Mouse (Mus musculus) kidney, postnatal 0 days (tissue): ENCODE data around the gene C130050O18Rik. TPM values are rescaled to one million over a fixed set of nuclear protein-coding genes. Genes with fewer than 3 reads are reported as not detected.

Experiments used
- ATAC-seq: fragments of 200-750 bp; cut with Nextera tagmentation; replicated peaks from 2 replicates; pipeline ENCODE4 v1.8.0; 2017; ENCODE audit warnings: low read depth, moderate number of reproducible peaks, moderate TSS enrichment, moderate library complexity; ENCODE audit not compliant: low FRiP score
- DNase-seq: peaks from one replicate; pipeline ENCODE4 v3.0.0-alpha.2; 2016; ENCODE audit warnings: low spot score
- H3K27ac ChIP-seq: fragments of 300-500 bp; sonication (generic); 2 replicates; pipeline ENCODE4 v1.5.1; 2014; ENCODE audit warnings: mild to moderate bottlenecking
- H3K27me3 ChIP-seq: fragments of 300-500 bp; sonication (generic); 2 replicates; pipeline ENCODE4 v1.6.1; 2014; ENCODE audit warnings: low read length, mixed read lengths; ENCODE audit not compliant: insufficient read depth
- H3K36me3 ChIP-seq: fragments of 300-500 bp; sonication (generic); 2 replicates; pipeline ENCODE4 v1.6.1; 2014; ENCODE audit warnings: low read length, mixed read lengths; ENCODE audit not compliant: insufficient read depth
- H3K4me1 ChIP-seq: fragments of 300-500 bp; sonication (generic); replicated peaks from 2 replicates; pipeline ENCODE4 v1.6.1; 2014; ENCODE audit warnings: antibody characterized with exemption, low read length, mixed read lengths; ENCODE audit not compliant: insufficient read depth
- H3K4me2 ChIP-seq: fragments of 300-500 bp; sonication (generic); 2 replicates; pipeline ENCODE4 v1.6.1; 2014; ENCODE audit warnings: mild to moderate bottlenecking, low read length, moderate library complexity, mixed read lengths
- H3K4me3 ChIP-seq: fragments of 300-500 bp; sonication (generic); replicated peaks from 2 replicates; pipeline ENCODE4 v1.5.1; 2014; ENCODE audit warnings: low read depth, low read length
- H3K9ac ChIP-seq: fragments of 300-500 bp; sonication (generic); 2 replicates; pipeline ENCODE4 v1.6.1; 2014; ENCODE audit warnings: low read depth, low read length
- H3K9me3 ChIP-seq: fragments of 300-500 bp; sonication (generic); replicated peaks from 2 replicates; pipeline ENCODE4 v1.6.1; 2016; ENCODE audit warnings: low read length, inconsistent platforms, mixed read lengths
- CTCF ChIP-seq: IDR thresholded peaks from 2 replicates; pipeline ENCODE4 v1.5.1; 2016; ENCODE audit warnings: antibody characterized with exemption, low read depth, mild to moderate bottlenecking, moderate library complexity
- WGBS: fragments of 180-500 bp; shearing (Covaris S2); extraction: QIAGEN DNeasy Blood & Tissue Kit; methylation state at CpG from one replicate; pipeline ENCODE4 v1.1.7; 2014; 5-methylcytosine and 5-hydroxymethylcytosine counted together
- polyA plus RNA-seq: library from polyadenylated mRNA; unstranded; fragments of >200 nt; fragmentation: Nextera tagmentation; extraction: Ambion mirVana; gene quantifications from 2 replicates; pipeline ENCODE4 v1.2.1, GENCODE M21; 2015

Gene C130050O18Rik
- polyA plus RNA-seq, 1 experiment from 2014 or later = 1.2 TPM

DNA sequence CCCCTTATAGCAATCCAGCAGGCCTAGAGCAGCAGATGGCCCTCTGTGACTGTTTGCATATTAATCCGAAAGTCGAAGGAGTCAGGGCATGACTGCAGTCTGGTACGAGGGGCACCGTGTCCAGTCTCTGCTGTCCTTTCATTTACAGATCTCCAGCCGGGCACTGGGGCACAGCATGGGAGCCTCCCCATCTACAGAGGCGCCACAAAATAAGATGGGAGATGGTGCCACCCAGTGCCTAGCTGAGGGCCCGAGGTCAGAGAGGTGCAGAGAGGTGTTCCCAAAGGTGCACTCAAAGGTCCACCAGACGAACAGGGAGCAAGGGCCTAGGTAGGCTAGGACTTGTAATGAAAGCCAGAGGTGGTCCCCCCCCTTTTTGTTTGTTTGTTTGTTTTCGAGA is 21.8 kb upstream of the C130050O18Rik start:
- ATAC-seq = no peak
- WGBS = 73% methylated on average over 9 of the region's 9 CpGs
- H3K36me3 ChIP-seq = no peaks in the 10 kb centered on the region
- no peaks in the 10 kb centered on the region for H3K9me3 ChIP-seq
- H3K27ac ChIP-seq = peak overlapping the region; percentile 72
- no peak overlapping the region for H3K4me2 ChIP-seq
- no peaks in the 10 kb centered on the region for H3K27me3 ChIP-seq
- peaks cover 58% of the 10 kb centered on the region for H3K4me1 ChIP-seq
- H3K4me3 ChIP-seq = no peak overlapping the region
- H3K9ac ChIP-seq = no peak overlapping the region
- no peak for TF ChIP-seq CTCF
- no peak for DNase-seq

DNA sequence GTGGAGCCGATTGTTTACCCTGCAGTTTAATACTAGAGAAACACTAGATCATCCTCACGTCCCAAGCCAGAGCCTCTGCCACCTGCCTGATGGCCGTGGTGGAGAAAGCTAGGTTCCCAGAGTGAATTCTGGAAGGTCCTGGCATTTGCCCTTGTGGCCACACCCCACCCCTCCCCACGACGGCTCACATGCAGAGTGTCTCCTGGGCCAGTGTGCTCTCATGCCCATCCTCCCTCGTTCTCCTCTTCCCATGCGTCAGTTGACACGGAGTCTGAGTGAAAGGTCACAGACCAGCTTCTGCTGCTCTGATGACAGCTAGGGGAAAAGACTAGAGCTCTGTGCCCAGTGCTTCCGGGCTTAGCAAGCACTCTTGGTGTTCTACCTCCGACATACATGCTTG is 20.5 kb upstream of the C130050O18Rik start:
- DNase-seq (peak; percentile 90), ATAC-seq (peak; percentile 63)
- Histone ChIP-seq H3K4me1 (peaks cover 58% of the 10 kb centered on the region), H3K27ac (peak overlapping the region; percentile 55; the same call in 1 of the 2 replicates), H3K27me3 (no peaks in the 10 kb centered on the region), H3K4me2 (0 out of 2 replicates have a peak overlapping the region, but pooled peaks have one; percentile 26), H3K9ac (0 out of 2 replicates have a peak overlapping the region, but pooled peaks have one; percentile 19), H3K9me3 (no peaks in the 10 kb centered on the region), H3K36me3 (no peaks in the 10 kb centered on the region), H3K4me3 (no peak overlapping the region)
- no peak for TF ChIP-seq CTCF
- 25% methylated on average over 10 of the region's 10 CpGs for WGBS

DNA sequence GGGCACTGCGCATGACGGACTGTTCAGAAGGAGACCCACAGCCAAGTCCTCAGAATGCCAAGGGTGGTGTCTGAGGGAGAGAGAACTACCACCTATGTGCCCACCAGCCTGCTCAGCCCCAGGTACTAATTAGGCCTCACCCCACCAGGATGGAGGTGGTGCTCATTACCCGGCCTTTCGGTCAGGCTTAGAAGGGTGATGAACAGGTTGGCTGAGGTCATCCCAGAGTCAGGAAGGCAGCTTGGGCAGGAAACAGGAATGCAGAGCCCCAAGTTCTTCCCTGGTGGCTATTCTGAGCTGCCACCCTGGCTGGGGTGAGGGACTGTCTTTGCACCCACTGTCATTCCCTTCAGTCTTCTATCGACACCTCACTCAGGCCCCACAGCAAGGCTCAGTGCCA is 19.0 kb upstream of the C130050O18Rik start:
- DNase-seq (no peak), ATAC-seq (no peak)
- Histone ChIP-seq H3K27me3 (no peaks in the 10 kb centered on the region), H3K9me3 (no peaks in the 10 kb centered on the region), H3K9ac (no peak overlapping the region), H3K36me3 (no peaks in the 10 kb centered on the region), H3K4me2 (no peak overlapping the region), H3K4me1 (peaks cover 57% of the 10 kb centered on the region), H3K27ac (no peak overlapping the region), H3K4me3 (no peak overlapping the region)
- 93% methylated on average over 5 of the region's 5 CpGs for WGBS
- TF ChIP-seq CTCF = no peak

DNA sequence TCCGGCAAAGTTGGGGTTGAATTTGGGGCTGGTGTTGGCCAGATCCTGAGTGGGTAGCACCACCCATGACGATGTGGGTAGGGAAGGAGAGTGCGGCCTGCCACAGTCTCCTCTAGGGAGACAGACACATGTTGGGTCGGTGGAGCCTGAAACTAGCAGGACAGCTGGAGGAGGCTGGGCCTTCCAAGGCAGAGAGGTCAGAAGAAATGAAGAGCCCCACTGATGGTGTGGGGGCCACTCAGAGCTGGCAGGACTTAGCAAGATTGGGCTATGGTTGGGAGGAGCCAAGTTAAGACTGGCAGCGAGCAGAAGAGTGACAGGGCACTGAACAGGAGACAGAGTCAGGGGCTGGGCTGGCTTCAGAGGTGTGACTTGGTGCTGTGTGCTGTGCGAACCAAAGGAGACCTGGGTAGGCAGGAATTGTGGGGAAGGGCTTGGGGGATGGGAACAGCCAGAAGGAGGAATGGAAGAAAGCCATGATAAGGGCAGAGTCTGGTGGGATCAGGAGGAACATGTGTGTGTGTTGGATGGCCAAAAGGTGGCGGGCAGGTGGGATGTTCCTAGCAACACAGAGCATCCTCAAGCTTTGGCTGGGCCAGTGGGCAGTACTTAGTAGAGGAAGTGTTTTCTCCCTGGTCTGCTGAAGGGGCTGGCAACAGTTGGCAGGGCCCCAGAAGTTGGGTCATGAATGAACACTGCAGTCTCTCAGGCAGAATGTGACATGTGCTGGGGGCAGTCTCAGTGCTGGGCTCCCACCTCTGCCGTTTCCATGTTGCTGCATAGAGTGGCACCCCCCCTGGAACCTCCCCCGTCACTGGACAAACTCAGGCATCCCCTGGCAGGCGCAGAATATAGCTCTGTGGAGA is 17.5 kb upstream of the C130050O18Rik start:
- Histone ChIP-seq H3K9ac (no peak overlapping the region), H3K36me3 (no peaks in the 10 kb centered on the region), H3K27me3 (no peaks in the 10 kb centered on the region), H3K4me3 (no peak overlapping the region), H3K27ac (peak overlapping the region; percentile 65), H3K4me1 (peaks cover 46% of the 10 kb centered on the region), H3K4me2 (no peak overlapping the region), H3K9me3 (no peaks in the 10 kb centered on the region)
- no peak for TF ChIP-seq CTCF
- no peak for DNase-seq
- no peak for ATAC-seq
- WGBS = 58% methylated on average over 10 of the region's 10 CpGs

DNA sequence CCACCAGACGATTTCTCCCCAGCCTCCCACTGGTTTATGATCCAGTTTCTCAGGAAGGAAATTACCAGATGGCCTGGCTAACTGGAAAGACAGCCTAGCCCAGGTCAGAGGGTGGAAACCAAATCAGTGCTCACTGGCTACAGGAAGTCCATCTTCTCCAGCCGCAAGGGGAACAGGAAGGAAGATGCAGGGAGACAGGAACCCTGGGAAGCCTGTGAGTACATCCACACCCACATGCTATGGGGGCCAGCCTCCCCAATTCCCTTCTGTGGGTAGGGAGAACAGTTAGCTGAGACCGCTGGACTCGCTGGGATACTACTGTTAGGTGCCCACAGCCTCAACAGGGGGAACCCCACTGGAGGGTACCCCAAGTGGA is 16.9 kb upstream of the C130050O18Rik start:
- Histone ChIP-seq H3K4me1 (peaks cover 43% of the 10 kb centered on the region), H3K9ac (peak overlapping the region; percentile 35; the same call in 1 of the 2 replicates), H3K27ac (peak overlapping the region; percentile 65), H3K9me3 (no peaks in the 10 kb centered on the region), H3K4me3 (no peak overlapping the region), H3K36me3 (0 out of 2 replicates have a peak, but pooled peaks cover 2% of the 10 kb centered on the region), H3K4me2 (no peak overlapping the region), H3K27me3 (no peaks in the 10 kb centered on the region)
- peak; percentile 68 for DNase-seq
- no peak for ATAC-seq
- TF ChIP-seq CTCF = no peak
- 38% methylated on average over 4 of the region's 4 CpGs for WGBS

DNA sequence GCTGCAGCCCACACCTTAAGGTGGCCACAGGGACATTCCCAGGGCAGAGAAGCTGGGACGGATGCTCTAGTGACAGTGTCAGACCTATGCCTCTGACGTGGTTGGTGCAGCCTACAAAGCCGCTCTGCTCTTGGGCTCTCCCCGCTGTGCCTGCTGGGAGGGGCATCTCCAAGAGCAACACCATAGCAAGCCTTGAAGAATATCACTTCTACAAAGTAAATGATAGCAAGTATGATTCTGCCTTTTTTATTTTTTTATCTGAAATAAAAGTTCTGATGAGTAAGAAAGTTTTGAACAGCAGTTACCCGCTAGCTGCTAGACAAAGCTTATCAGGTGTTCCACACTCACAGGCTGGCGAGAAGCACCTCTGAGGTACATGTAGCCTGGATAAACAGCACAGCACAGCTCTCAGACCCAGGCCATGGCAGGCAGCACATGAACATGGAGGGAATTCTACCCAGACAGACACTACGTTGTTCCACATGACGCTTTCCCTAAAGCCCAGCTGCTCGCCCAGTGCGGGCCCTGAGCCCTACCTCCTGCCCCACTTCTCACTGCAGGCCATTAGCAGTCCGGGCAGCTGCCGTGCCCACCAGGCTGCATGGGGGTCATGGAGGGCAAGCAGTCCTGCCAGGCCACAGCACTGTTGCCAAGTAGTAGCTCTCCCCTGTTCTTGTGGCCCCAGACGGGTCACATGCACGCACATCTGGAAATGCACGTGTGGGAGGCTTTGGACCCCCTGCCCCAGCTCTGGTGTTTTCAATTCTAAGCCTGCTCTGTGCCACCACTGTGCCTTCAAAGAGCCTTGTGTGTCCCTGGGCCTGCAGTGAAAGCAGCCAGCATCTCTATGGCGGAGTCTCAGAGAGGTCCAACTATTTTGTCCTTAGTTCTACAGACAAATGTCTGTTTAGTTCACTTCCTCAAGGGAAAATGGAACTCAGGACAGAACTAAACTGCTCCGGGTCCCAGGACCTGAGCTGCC is 16.1 kb upstream of the C130050O18Rik start:
- no peak overlapping the region for H3K4me3 ChIP-seq
- peaks cover 41% of the 10 kb centered on the region for H3K4me1 ChIP-seq
- DNase-seq (no peak), ATAC-seq (no peak)
- H3K9ac ChIP-seq = peak overlapping the region; percentile 35; the same call in 1 of the 2 replicates
- no peaks in the 10 kb centered on the region for H3K9me3 ChIP-seq
- TF ChIP-seq CTCF = no peak
- WGBS = 54% methylated on average over 17 of the region's 17 CpGs
- H3K27me3 ChIP-seq = no peaks in the 10 kb centered on the region
- 0 out of 2 replicates have a peak, but pooled peaks cover 4% of the 10 kb centered on the region for H3K36me3 ChIP-seq
- H3K4me2 ChIP-seq = peak overlapping the region; percentile 15; the same call in 1 of the 2 replicates
- H3K27ac ChIP-seq = peak overlapping the region; percentile 65
